Mouse (Mus musculus): Measurements from ENCODE around the gene Manf.

The Manf gene

DNA sequence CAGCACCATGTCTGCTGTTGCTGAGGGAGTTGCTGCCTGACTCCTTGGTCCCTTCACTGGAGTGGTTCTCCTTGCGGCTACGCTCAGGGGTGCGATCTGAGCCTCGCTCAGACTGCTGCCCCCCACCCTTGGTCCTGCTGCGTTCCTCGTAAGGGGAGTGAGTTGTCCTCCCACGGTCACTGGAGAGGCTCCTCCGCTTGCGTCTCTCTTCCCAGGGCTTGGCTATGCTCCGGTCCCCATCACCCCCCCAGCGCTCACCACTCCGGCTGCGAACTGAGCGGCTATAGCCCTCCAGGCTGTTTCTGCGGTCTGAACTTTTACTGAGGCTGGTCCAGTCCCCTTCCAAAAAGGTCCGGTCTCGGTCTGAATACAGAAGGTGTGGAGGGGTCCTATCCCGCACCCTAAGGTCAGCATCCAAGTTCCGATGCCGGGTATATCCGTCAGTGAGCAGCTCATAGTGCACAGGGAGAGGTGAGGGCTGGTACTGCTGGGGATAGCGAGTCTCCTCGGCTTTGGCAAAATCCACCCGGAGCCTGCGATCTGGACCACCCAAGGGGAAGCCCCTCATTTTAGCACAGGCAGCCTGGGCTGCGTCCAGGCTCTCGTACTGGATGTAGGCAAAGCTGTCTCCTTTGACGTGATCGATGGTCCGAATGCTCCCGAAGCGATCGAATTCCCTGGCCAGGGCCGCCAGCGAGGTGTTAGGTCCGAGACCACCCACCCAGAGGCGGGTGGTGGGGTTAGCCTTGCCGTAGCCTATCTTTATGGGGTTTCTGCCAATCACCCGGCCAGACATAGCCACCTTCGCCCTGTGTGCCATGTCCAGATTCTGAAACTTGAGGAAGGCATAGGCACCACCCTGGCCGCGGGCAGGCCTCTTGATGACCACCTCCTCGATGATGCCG, 6.5 kb downstream of the Manf start:
- DNase-seq (ENCODE audit: low spot score in 2 of 2), result peak in 1 of 2 experiments; percentile 22

DNA sequence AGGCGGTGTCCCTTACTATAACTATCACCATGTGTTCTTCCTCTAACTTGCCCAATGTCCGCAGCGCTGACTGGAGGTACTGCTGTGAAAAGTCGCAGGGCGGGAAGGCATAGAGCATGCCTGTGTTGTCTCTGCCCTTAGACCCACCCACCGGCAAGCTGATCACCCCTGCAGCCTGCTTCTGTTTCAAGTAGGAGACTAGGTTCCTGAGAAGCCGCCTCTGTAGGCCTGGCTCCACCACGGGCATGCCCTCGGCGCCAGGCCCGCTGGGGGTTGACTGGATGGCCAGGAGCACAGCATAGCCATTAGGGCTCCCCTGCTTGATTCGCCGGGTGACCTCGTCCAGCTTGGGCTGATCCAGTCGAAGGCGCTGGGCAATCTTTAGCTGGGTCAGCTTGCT, 7.5 kb downstream of the Manf start:
- peak in 1 of 2 experiments; percentile 15 for DNase-seq (ENCODE audit: low spot score in 2 of 2)

DNA sequence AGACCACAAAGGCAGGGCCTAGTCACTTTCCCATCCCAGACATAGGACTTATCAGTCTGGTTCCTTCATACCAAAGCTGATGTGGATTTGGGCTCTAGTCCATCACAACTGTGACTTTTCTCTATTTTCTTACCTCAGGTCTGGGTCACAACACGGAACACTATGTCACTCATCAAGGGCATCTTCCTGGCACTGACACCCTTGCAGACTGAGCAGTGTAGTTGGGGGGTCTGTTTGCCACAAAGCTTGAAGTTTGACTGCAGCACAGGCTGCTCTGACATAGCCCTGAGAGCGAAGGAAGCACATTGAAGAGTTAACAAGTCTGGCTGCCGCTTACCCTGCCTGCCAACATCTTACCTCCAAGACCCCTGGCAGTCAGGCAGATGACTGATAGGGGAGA, 8.7 kb downstream of the Manf start:
- no peak for DNase-seq (ENCODE audit: low spot score in 2 of 2)

DNA sequence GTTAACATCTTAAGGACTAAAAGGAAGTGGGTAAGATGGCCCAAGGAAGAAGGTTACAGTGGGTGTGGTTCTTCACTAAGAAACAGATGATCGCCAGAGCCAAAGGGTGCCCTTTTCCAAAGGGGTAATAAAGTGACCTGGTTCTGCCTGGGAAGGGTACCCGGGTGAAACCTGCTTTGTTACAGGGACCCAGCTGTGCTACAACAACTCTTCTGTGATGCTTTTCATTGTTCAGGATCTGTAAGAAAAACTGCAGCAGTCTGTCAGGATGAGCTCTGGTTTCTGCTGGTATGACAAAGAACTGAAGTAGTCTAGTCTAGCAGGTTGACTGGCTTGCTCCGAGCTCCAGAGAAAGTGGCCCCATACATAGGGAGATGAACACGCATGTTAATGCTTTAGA, 9.6 kb downstream of the Manf start:
- DNase-seq (ENCODE audit: low spot score in 2 of 2), result no peak

DNA sequence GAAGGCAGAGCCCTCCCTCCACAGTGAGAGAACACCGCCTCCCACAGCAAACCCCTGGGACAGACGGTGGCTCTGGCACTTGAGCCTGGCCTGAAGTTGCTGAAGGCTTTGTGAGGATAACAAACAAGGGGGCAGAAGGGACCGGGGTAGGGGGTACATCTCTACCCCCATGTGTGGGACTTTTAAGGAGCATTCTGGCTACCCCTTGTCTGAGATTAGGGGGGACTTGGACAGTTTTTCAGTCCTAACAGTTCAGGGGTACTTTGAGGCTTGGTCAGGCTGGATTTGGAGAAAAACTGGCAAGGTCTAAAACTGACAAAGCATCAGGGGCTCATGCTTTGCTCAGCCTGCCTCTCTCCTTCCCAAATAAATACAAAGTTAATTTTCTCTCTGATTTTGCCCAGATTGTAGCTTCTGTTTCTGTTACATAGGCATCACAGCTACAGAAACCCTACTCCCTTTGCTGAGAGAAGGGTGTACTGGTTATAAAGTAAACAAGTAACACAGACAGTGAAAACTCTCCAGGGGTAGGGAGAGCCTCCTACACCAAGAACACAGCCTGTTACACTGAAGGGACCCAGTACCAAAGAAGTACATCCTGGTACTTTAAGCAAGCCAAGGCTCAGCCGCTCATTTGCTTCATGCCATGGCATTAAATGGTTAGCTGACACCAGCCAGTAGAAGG, 10.6 kb downstream of the Manf start:
- no peak for DNase-seq (ENCODE audit: low spot score in 2 of 2)

DNA sequence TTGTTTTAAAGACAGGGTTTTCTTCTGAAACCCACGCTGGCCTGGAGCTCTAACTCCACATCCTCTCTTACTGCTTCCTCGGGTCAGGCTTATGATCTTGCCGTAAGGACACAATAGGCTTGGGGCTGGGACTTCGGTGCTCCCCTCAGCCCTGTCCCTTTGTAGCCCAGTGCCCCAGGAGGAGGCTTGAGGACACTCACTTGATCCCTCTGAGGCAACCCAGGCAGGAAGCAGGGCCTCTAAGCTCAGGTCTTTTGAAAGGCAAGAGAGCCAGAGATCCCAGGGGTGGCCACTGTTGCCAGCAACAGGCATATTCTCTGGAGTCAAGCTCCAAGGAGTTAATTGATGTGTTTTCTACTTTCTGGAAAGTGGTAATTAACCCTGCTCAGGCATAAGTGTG, 12.3 kb downstream of the Manf start:
- no peak for DNase-seq (ENCODE audit: low spot score in 2 of 2)

DNA sequence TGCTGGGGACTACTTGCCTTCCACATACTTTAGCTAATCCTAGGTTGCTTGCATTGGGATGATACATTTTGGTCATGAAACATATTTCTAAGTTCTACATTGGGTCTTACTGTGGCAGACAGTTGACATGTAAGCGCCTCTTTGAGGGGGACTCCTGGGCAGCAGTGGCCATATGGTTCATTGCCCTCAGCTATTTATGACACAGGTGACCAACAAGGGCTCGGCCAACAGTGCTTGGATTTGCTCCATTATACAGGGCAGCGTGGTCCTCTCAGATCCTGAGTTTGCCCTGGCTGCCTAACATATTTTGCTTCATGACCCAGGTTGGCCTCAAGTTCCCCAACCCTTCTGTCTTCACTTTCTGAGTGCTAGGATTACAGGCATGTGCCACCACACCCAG, 15.1 kb downstream of the Manf start:
- DNase-seq (ENCODE audit: low spot score in 2 of 2), result no peak

DNA sequence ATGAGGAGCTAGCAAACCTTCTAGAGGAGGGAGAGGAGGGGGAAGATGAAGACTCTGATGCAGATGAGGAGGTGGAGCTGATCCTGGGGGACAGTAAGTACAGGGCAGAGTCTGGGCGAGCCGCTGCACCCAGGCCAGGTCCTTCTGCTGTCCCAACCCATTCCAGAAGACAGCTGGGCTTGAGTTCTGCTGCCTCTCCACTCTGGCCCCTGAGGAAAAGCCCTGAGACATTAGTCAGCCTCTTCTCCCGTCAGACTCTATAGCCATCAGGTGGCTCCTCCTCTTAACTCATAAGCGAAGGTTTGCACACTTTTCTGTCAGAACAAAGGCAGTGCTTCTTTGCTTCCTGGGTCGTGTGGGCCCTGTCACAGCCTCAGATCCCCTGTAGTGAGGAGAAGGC, 17.6 kb downstream of the Manf start:
- no peak for DNase-seq (ENCODE audit: low spot score in 2 of 2)

DNA sequence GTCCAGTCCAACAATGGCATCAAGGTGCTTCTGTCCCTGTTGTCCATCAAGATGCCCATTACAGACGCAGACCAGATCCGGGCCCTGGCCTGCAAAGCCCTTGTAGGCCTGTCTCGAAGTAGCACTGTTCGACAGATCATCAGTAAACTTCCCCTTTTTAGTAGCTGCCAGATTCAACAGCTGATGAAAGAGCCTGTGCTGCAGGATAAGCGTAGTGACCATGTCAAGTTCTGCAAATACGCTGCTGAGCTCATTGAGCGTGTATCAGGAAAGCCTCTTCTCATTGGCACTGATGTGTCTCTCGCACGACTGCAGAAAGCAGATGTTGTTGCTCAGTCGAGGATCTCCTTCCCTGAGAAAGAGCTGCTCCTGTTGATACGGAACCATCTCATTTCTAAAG, 33.7 kb downstream of the Manf start:
- no peak for DNase-seq (ENCODE audit: low spot score in 2 of 2)

DNA sequence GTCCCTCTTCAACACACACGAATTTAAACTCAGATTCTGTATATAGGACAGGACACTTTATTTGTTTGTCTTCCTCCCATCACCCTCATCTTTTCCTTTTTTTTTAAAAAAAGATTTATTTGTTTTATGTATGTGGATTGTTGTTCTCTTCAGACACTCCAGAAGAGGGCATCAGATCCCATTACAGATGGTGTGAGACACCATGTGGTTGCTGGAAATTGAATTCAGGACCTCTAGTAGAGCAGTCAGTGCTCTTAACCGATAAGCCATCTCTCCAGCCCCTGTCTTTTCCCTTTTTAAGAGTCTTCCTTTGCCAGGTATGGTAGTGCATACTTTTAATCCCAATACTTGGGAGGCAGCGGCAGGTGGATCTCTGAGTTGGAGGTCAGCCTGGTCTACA, 35.1 kb downstream of the Manf start:
- DNase-seq (ENCODE audit: low spot score in 2 of 2), result no peak

DNA sequence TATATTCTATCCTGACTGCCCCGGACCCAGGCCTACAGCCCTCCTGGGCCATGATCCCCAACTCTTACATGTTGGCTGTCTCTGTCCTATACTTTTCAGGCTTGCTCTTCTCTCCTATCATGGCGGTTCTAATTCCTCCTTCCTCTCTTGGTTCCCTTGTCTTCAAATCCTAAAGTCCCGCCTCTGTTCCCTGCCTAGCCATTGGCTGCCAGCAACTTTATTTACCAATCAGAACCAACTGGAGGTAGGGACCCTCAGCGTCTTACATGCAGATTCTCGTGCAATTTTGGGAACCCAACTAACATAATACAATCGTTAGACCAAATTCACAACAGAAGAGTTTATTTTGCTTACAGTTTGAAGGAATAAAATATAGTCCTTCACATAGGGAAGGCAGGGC, 49.0 kb downstream of the Manf start:
- no peak for DNase-seq (ENCODE audit: low spot score in 2 of 2)

DNA sequence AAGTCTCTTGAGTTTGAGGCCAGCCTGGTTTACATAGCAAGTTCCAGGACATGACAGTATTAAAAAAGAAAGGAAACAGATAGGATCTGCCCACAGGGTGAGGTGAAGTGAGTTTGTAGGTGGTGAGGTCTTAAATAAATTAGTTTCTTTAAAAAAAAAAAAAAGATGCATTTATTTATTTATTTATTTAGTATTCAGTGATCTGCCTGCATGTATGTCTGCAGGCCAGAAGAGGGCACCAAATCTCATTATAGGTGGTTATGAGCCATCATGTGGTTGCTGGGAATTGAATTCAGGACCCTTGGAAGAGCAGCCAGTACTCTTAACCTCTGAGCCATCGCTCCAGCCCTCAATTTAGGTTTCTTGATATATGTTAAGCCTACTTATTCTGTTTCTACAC, 51.2 kb downstream of the Manf start:
- DNase-seq (ENCODE audit: low spot score in 2 of 2), result no peak

DNA sequence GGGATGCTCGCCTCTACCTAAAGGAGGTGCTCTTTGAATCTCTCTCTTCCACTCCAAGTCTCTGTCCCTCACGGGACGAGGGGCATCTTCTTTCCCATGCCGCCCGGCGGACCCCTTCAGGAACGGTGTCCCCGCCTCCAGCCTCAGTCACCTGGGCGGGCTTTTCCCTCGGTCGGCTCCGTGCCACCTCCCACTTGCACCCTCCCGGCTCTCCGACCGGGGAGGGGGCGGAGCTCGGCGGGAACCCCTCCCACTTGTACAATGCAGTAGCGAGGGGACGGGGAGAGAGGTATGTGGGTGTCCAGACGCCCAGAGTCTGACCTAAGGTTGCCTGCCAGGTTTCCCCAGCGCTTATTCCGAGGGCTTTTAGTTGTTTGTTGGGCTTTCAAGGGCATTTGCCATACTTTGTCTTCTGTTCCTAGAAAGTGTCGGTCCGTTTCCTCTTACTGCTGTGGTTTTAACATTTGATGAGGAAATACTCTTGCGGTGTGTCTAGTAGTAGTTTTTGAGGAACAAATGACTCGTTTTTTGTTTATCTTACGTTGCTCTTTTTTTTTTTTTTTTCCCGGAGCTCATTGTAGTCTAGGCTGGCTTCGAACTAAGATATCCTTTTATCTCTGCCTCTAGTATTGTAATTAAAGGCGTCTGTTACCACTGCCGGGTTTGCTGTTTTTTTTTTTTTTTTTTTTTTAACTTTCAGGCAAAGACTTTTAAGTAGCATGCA, 69.2 kb downstream of the Manf start:
- peak; percentile 82 to 85 for DNase-seq (ENCODE audit: low spot score in 2 of 2)

DNA sequence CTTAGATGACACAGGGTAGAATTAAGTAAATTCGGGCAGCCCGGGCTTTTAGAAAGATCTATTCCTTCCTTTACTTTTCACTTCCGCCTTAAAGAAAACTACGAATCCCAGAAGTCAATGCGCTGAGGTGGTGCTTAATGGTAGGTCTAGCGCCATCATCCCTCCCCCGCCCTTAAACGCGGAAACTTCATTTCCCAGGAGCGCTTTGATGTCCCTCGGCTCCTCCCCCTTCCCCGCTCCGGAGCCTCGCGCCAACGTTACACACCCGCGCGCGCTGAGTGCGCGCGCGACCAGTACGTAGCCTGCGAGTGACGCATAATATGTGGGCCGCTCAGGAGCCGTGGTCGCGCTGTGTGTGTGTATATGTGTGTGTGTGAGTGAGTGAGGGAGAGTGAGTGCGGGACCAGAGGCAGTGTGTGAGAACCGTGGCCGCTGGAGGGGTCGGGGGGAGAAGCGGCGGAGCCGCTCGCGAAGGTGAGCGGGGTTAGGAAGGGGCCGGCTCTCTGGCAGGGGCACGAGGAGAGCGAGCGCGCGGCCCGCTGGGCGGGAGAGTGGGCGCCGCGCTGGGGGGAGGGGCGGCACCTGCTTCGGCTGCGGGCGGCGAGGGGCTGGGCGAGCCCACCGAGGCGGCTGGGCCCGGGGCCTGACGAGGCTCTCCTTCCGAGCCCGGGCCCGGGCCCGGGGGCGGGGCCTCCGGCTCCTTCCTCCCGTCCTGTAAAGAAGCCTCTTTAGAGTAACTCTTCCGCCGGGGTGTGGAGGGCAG, 70.0 kb downstream of the Manf start, which contains the start of gene Dcaf1:
Gene Dcaf1 (plus strand): TSS at position 257 of the 763 bp plus-strand sequence.
- peak; percentile 92 to 94 for DNase-seq (ENCODE audit: low spot score in 2 of 2)

DNA sequence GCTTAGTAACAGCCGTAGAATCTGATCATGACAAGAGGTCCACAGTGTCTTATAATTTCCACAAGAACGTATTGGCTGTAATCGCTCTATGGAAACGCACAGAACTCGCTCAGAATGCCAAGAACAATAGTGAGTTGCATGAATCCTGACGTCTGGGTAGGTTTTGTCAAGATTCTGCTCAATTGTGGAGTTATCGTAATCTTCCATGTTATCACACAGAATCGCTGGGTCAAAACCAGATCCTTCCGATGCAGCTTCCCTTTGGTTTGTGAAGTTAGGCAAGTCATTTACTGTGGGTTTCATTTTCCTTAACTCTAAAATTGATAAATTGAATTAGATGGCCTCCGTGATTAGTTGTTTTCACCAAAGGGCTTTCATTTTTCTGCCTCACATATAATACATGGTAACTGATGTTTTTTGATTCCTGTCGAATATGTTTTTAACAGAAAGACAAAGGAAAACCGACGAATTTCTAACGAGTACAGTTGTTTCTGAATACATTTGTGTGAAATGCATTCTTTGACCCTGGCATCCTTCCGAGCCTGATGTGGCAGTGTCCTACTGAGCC, 70.6 kb downstream of the Manf start:
- DNase-seq (ENCODE audit: low spot score in 2 of 2), result no peak

DNA sequence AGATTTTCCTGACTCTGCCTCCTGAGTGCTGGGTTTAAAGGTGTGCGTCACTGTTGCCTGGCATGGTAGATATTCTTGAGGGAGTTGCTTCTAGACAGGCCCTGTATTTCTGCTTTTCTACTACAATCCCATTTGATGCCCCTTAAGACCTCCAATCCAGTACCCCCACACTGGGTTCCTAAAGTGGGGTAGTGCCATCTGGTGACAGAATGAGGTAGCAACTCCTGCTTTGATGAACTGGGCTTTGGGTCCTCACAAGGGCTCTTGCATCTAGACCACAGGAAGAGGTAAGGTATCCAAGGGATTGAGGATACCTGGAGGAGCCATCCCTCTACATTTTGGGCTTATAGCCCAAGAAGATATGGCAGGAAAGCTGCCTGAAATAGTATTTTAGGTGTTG, 72.6 kb downstream of the Manf start:
- peak; percentile 11 to 28 for DNase-seq (ENCODE audit: low spot score in 2 of 2)

DNA sequence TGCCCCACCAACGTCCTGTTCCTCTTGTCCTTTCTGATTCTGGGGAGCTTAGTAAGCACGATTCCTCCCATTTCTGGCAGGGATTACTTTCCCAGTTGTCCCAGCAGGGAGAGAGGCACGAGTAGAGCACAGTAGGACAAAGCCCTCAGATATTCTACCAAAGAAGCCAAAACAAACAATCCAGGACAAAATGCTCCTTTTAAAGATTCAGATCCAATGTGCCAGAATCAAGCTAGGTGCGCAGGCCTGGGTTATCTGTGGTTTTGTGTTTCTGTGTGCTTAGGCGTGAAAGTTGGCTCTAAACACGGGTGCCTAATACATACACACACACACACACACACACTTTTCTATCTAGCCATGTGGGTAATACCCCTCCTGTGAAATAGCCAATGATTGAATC, 73.6 kb downstream of the Manf start:
- no peak for DNase-seq (ENCODE audit: low spot score in 2 of 2)

DNA sequence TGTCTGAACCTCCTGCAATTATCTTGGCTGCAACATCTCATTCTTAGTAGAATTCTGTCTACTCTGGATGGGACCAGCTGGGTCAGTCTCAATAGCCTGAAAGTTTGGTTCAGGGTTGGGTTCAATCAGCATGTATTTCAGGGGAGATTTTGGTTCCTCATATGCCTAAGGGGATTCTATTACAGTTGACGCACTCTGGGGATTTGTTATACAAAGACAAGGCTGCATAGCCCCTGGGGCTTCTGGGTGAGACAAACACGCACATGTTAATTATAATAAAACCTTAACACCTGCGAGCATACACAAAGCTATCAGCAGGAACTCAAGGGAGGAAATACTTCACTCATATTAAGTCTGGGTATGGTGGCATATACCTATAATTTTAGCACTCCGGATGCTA, 85.3 kb downstream of the Manf start:
- no peak for DNase-seq (ENCODE audit: low spot score in 2 of 2)

DNA sequence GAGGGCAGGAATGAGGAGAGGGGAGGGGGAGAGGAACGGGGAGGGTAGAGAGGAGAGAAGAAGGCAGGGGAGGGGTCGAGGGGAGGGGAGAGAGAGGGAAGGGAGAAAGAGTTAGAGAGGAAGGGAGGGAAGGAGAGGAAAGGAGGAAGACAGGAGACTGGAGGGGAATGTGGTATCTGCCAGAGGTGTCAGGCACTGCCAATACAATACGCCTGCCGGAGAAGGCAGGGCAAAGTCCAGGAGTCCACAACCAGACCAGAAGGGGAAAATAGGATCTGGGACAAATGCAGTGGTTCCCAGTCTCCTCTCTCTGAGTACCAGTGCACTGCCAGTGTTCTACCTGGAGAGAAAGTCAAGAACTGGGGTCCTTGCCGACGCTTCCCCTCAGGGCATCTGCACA, 100.9 kb downstream of the Manf start:
- DNase-seq (ENCODE audit: low spot score in 2 of 2), result no peak

DNA sequence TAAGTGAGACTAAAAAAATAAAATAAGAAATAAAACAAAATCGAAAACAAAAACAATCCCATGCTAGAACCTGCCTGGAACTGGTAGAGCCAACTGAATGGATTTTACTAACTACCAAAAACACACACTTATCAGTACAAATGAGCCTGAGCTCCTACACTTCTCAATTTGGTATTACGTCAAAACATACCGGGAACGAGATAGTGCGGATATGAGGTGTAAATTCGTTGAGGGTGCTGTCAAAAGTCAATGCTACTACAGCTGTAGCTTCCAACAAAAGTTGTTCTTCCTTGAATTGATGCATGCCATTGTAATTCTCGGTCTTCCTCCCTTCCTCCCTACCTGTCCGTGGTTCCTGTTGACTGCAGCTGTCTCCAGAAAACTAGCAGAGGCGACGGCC, 102.4 kb downstream of the Manf start:
- DNase-seq (ENCODE audit: low spot score in 2 of 2), result no peak

DNA sequence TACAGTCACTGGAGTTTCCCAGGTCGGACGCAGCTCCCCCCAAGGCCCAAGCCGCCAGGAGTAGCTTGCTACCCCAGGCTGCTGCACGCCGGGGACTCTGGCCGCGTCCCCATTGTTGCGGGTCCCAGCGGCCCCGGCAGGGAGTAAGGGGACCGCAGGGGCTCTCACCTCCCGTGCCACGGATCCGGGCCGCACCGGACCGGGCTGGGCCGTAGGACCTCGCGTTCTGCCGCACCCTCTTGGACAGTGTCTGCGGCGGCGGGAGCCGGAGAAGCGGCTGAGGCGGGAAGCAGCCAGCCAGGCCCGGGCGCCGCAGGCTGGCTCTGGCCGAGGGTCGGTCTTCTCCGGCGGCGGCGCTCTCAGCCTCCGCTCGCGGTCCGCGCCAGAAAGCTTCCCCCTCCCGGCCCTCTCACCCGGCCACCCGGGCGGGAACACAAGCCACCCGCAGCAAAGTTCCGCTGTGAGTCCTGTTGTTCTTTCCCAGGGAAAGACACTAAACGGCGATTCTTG, 102.9 kb downstream of the Manf start, which contains the start of gene Rad54l2:
Gene Rad54l2 (minus strand): TSS at position 383 of the 510 bp plus-strand sequence.
- peak; percentile 66 to 83 for DNase-seq (ENCODE audit: low spot score in 2 of 2)
